Mouse (Mus musculus) lung, postnatal 0 days (tissue): ENCODE results near the gene Pacrg. TPM values are rescaled to one million over a fixed set of nuclear protein-coding genes. Genes with fewer than 3 reads are reported as not detected.

Source experiments
- ATAC-seq: fragments of 200-750 bp; cut with Nextera tagmentation; 2 replicates; pipeline ENCODE4 v1.8.0; 2017; ENCODE audit warnings: moderate library complexity
- DNase-seq: peaks from one replicate; pipeline ENCODE4 v3.0.0-alpha.2; 2016; ENCODE audit warnings: low spot score
- H3K27ac ChIP-seq: fragments of 300-500 bp; sonication (generic); 2 replicates; pipeline ENCODE4 v1.5.1; 2014; ENCODE audit warnings: antibody characterized with exemption, mild to moderate bottlenecking, low read length, mixed read lengths
- H3K27me3 ChIP-seq: fragments of 300-500 bp; sonication (generic); replicated peaks from 2 replicates; pipeline ENCODE4 v1.6.1; 2014; ENCODE audit warnings: low read length, mixed read lengths; ENCODE audit not compliant: insufficient read depth
- H3K36me3 ChIP-seq: fragments of 300-500 bp; sonication (generic); 2 replicates; pipeline ENCODE4 v1.6.1; 2014; ENCODE audit warnings: low read length, mixed read lengths; ENCODE audit not compliant: insufficient read depth
- H3K4me1 ChIP-seq: fragments of 300-500 bp; sonication (generic); 2 replicates; pipeline ENCODE4 v1.6.1; 2014; ENCODE audit warnings: antibody characterized with exemption, low read depth, low read length, mixed read lengths; ENCODE audit not compliant: insufficient read depth
- H3K4me2 ChIP-seq: fragments of 300-500 bp; sonication (generic); replicated peaks from 2 replicates; pipeline ENCODE4 v1.6.1; 2014; ENCODE audit warnings: low read depth, mild to moderate bottlenecking, low read length, moderate library complexity, mixed read lengths
- H3K4me3 ChIP-seq: fragments of 300-500 bp; sonication (generic); 2 replicates; pipeline ENCODE4 v1.5.1; 2014; ENCODE audit warnings: low read depth, low read length
- H3K9ac ChIP-seq: fragments of 300-500 bp; sonication (generic); replicated peaks from 2 replicates; pipeline ENCODE4 v1.6.1; 2014; ENCODE audit warnings: low read depth, mild to moderate bottlenecking
- H3K9me3 ChIP-seq: fragments of 300-500 bp; sonication (generic); 2 replicates; pipeline ENCODE4 v1.6.1; 2016; ENCODE audit warnings: low read length, mixed read lengths
- CTCF ChIP-seq: IDR thresholded peaks from 2 replicates; pipeline ENCODE4 v1.5.1; 2016; ENCODE audit warnings: antibody characterized with exemption, mild to moderate bottlenecking
- EP300 ChIP-seq: IDR thresholded peaks from 2 replicates; pipeline ENCODE4 v1.6.1; 2016; ENCODE audit warnings: antibody characterized with exemption, mild to moderate bottlenecking, control low read depth
- WGBS: fragments of 180-500 bp; shearing (Covaris S2); extraction: QIAGEN DNeasy Blood & Tissue Kit; methylation state at CpG from one replicate; pipeline ENCODE4 v1.1.7; 2014; 5-methylcytosine and 5-hydroxymethylcytosine counted together
- polyA plus RNA-seq: library from polyadenylated mRNA; unstranded; fragments of >200 nt; fragmentation: Nextera tagmentation; extraction: Ambion mirVana; gene quantifications from 2 replicates; pipeline ENCODE4 v1.2.1, GENCODE M21; 2015

Pacrg gene
- polyA plus RNA-seq, 1 experiment from 2014 or later, result 6.7 TPM

- H3K27me3 ChIP-seq, result no peaks in the 10 kb centered on the region
- no peak overlapping the region for H3K4me3 ChIP-seq
- H3K4me2 ChIP-seq, result no peak overlapping the region
- no peaks in the 10 kb centered on the region for H3K4me1 ChIP-seq
- H3K36me3 ChIP-seq, result no peaks in the 10 kb centered on the region
- no peak for ATAC-seq
- DNase-seq, result no peak
- WGBS, result 74% methylated on average over 4 of the region's 4 CpGs
- no peak for TF ChIP-seq CTCF
- H3K9ac ChIP-seq, result no peak overlapping the region
- no peaks in the 10 kb centered on the region for H3K9me3 ChIP-seq
- no peak overlapping the region for H3K27ac ChIP-seq
Measured at GRCm38 (mm10) chr17:10608146-10608545, 232.0 kb downstream of the Pacrg start.

- no peak overlapping the region for H3K4me2 ChIP-seq
- no peak overlapping the region for H3K9ac ChIP-seq
- WGBS, result 42% methylated on average over 3 of the region's 3 CpGs
- H3K36me3 ChIP-seq, result no peaks in the 10 kb centered on the region
- no peaks in the 10 kb centered on the region for H3K27me3 ChIP-seq
- DNase-seq (peak; percentile 6), ATAC-seq (peak; percentile 21; the same call in 1 of the 2 replicates)
- H3K4me3 ChIP-seq, result no peak overlapping the region
- no peaks in the 10 kb centered on the region for H3K9me3 ChIP-seq
- no peaks in the 10 kb centered on the region for H3K4me1 ChIP-seq
- no peak overlapping the region for H3K27ac ChIP-seq
- TF ChIP-seq EP300 (peak; percentile 68), CTCF (no peak)
Measured at GRCm38 (mm10) chr17:10606090-10606489, 234.0 kb downstream of the Pacrg start.

GRCm38 (mm10) chr17:10597741-10598140, 242.4 kb downstream of the Pacrg start:
- no peaks in the 10 kb centered on the region for H3K4me1 ChIP-seq

GRCm38 (mm10) chr17:10589604-10590003, 250.5 kb downstream of the Pacrg start:
- ATAC-seq (no peak), DNase-seq (peak; percentile 8)
- Histone ChIP-seq H3K27ac (no peak overlapping the region), H3K27me3 (no peaks in the 10 kb centered on the region), H3K4me2 (no peak overlapping the region), H3K9ac (no peak overlapping the region), H3K9me3 (no peaks in the 10 kb centered on the region), H3K4me3 (no peak overlapping the region), H3K36me3 (no peaks in the 10 kb centered on the region), H3K4me1 (no peaks in the 10 kb centered on the region)
- TF ChIP-seq CTCF (no peak), EP300 (no peak)
- 56% methylated on average over 7 of the region's 7 CpGs for WGBS

More at GRCm38 (mm10) chr17:10597741-10598140, 242.4 kb downstream of the Pacrg start:
- DNase-seq, result no peak
- Histone ChIP-seq H3K4me2 (no peak overlapping the region), H3K27me3 (no peaks in the 10 kb centered on the region), H3K9me3 (no peaks in the 10 kb centered on the region), H3K4me3 (no peak overlapping the region), H3K27ac (no peak overlapping the region), H3K9ac (no peak overlapping the region), H3K36me3 (no peaks in the 10 kb centered on the region)
- 97% methylated on average over 4 of the region's 4 CpGs for WGBS
- ATAC-seq, result no peak
- TF ChIP-seq CTCF (no peak), EP300 (no peak)

DNA sequence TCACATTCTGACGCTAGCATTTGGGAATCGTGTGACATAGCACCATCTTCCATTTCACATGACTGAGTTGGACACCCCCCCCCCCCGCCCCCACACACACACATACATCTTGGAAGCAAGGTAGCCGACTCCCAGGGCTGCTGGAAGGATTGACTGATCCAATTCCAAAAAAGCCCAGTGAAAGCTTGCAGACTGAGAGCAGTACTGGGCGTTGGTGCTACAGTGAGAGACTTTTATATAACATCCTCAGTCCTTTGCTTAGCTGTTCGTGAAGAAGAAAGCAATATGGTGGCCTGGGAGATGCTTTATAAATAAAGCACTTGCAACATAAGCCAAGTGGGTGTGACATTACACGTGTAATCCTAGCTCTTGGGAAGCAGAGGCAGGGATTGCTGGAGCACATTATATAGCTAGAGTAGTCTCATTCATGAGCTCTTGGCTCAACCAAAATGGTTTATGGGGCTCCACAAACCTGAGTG, 251.2 kb downstream of the Pacrg start:
- Histone ChIP-seq H3K4me2 (no peak overlapping the region), H3K9me3 (no peaks in the 10 kb centered on the region), H3K4me3 (no peak overlapping the region), H3K4me1 (no peaks in the 10 kb centered on the region), H3K27me3 (no peaks in the 10 kb centered on the region), H3K36me3 (no peaks in the 10 kb centered on the region), H3K27ac (no peak overlapping the region), H3K9ac (no peak overlapping the region)
- WGBS, result 73% methylated on average over 7 of the region's 7 CpGs
- ATAC-seq (no peak), DNase-seq (no peak)
- TF ChIP-seq EP300 (no peak), CTCF (no peak)

DNA sequence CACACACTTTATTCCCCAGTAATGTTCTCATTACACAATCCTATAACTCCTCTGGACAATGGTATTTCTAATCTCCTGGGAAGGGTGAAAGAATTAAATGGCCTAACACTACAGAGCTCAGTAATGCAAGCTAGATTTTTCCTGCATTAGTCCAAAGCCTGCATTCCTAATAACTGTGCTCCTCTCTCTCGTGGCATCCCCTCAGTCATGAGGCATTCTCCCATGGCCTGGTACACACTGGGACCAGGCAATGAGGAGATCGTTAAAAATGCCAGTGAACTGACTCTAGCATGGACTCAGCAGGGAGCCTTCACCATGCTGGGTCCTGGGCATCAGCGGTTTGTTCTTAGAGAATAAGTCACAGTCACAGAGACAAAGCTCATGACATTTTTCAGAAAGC, 256.8 kb downstream of the Pacrg start:
- no peaks in the 10 kb centered on the region for H3K4me1 ChIP-seq
- no peak overlapping the region for H3K4me2 ChIP-seq
- ATAC-seq (no peak), DNase-seq (no peak)
- no peak overlapping the region for H3K4me3 ChIP-seq
- no peaks in the 10 kb centered on the region for H3K27me3 ChIP-seq
- H3K9ac ChIP-seq, result no peak overlapping the region
- 71% methylated on average over 3 of the region's 3 CpGs for WGBS
- TF ChIP-seq CTCF, result no peak
- no peak for TF ChIP-seq EP300
- no peak overlapping the region for H3K27ac ChIP-seq
- no peaks in the 10 kb centered on the region for H3K9me3 ChIP-seq
- no peaks in the 10 kb centered on the region for H3K36me3 ChIP-seq

DNA sequence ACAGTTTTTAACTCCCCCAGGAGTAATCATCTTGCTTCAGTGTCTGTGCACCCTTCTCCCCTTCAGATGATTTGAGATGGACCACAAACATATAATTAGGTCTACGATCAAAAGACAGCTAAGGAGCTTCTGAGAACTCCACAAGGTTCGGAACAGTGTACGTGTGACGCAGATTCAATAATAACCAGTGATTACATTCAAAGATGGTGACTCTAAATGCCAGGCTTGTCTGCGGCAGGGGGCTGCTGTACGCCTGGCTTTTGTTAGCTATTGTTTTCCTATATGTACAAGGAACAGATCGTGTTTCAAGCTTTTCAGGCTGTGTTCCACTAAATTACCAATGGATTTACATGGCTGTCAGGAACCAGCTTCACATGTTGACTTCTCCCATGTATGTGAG, 264.8 kb downstream of the Pacrg start:
- ATAC-seq (no peak), DNase-seq (no peak)
- TF ChIP-seq CTCF (no peak), EP300 (no peak)
- Histone ChIP-seq H3K27ac (no peak overlapping the region), H3K36me3 (no peaks in the 10 kb centered on the region), H3K9me3 (no peaks in the 10 kb centered on the region), H3K27me3 (no peaks in the 10 kb centered on the region), H3K9ac (no peak overlapping the region), H3K4me3 (no peak overlapping the region), H3K4me1 (no peaks in the 10 kb centered on the region; the same call in 1 of the 2 replicates), H3K4me2 (no peak overlapping the region)
- 88% methylated on average over 7 of the region's 7 CpGs for WGBS
